Mouse (Mus musculus) liver, embryonic 11.5 days (tissue): ENCODE data around the gene Olfr644. TPM values are rescaled to one million over a fixed set of nuclear protein-coding genes. Genes with fewer than 3 reads are reported as not detected.

Source experiments
- ATAC-seq: fragments of 200-750 bp; cut with Nextera tagmentation; replicated peaks from 2 replicates; pipeline ENCODE4 v1.8.0; 2017; ENCODE audit warnings: moderate number of reproducible peaks, mild to moderate bottlenecking, moderate TSS enrichment, moderate library complexity; ENCODE audit not compliant: low FRiP score
- DNase-seq: peaks from one replicate; pipeline ENCODE4 v3.0.0-alpha.2; 2017; ENCODE audit warnings: low spot score
- H3K27ac ChIP-seq: fragments of 300-500 bp; sonication (generic); 2 replicates; pipeline ENCODE4 v1.5.1; 2014; ENCODE audit warnings: mild to moderate bottlenecking, low read depth, low read length, control low read depth
- H3K27me3 ChIP-seq: fragments of 300-500 bp; sonication (generic); replicated peaks from 2 replicates; pipeline ENCODE4 v1.6.1; 2014; ENCODE audit warnings: low read length, mixed read lengths; ENCODE audit not compliant: control insufficient read depth, insufficient read depth
- H3K36me3 ChIP-seq: fragments of 300-500 bp; sonication (generic); 2 replicates; pipeline ENCODE4 v1.6.1; 2014; ENCODE audit warnings: mild to moderate bottlenecking, low read length, moderate library complexity, mixed read lengths; ENCODE audit not compliant: control insufficient read depth, insufficient read depth
- H3K4me1 ChIP-seq: fragments of 300-500 bp; sonication (generic); replicated peaks from 2 replicates; pipeline ENCODE4 v1.6.1; 2014; ENCODE audit warnings: low read length, mixed read lengths; ENCODE audit not compliant: control insufficient read depth, insufficient read depth
- H3K4me2 ChIP-seq: fragments of 300-500 bp; sonication (generic); 2 replicates; pipeline ENCODE4 v1.6.1; 2014; ENCODE audit warnings: mild to moderate bottlenecking, control low read depth, moderate library complexity
- H3K4me3 ChIP-seq: fragments of 300-500 bp; sonication (generic); 2 replicates; pipeline ENCODE4 v1.5.1; 2014; ENCODE audit warnings: low read depth, low read length, control low read depth
- H3K9ac ChIP-seq: fragments of 300-500 bp; sonication (generic); 2 replicates; pipeline ENCODE4 v1.6.1; 2014; ENCODE audit warnings: low read depth, low read length, control low read depth
- H3K9me3 ChIP-seq: fragments of 300-500 bp; sonication (generic); 2 replicates; pipeline ENCODE4 v1.6.1; 2016; ENCODE audit warnings: low read length, inconsistent platforms, mixed read lengths; ENCODE audit not compliant: control insufficient read depth
- WGBS: fragments of 180-500 bp; shearing (Covaris S2); extraction: QIAGEN DNeasy Blood & Tissue Kit; methylation state at CpG from one replicate; pipeline ENCODE4 v1.1.7; 2014; 5-methylcytosine and 5-hydroxymethylcytosine counted together
- polyA plus RNA-seq: library from polyadenylated mRNA; unstranded; fragments of >200 nt; fragmentation: Nextera tagmentation; extraction: Ambion mirVana; gene quantifications from 2 replicates; pipeline ENCODE4 v1.2.1, GENCODE M21; 2014

Gene Olfr644
- polyA plus RNA-seq, 1 experiment from 2014 or later = not detected

DNA sequence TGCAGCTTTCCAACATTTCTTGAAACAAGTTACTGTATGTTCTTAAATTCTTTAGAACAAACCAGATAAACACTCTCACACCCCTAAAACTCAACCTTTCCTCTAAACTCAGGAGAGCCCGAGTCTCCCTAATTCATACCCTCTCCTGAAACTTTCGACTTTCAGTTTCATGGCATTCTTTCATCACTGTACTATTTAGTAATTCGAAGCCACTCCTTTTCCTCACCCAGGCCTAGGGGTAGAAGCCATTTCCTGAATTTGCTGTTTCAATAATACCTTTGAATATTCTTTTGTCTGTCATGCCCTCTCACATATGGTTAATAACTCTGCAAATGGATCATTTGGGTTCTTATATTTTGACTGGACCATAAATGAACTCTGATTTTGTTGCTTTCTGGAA lies 44.7 kb downstream of the Olfr644 start:
- Histone ChIP-seq H3K4me3 (no peak overlapping the region), H3K27me3 (no peaks in the 10 kb centered on the region), H3K9ac (no peak overlapping the region), H3K27ac (no peak overlapping the region), H3K36me3 (no peaks in the 10 kb centered on the region), H3K4me2 (no peak overlapping the region), H3K4me1 (no peaks in the 10 kb centered on the region), H3K9me3 (no peaks in the 10 kb centered on the region)
- no peak for ATAC-seq
- DNase-seq = no peak
- WGBS = 81% methylated on average over 3 of the region's 3 CpGs

DNA sequence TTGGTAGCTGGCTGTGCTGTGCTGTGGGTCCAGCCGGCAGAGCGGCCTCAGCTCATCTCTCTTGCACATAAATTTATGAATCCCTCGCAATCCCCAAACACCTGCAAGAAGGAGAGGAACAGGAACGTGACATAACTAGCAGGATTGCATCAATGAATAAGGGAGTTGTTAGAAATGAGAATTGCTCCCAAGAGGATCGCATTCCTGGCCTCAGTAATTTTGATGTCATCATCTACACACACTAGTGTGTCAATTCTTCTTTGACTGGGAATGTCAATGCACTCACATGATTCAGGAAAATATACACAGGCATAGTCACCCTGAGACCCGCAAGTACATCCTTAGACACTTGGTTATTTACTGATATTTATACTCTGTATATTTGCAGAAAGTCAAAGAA lies 46.2 kb downstream of the Olfr644 start, which contains the start of gene Olfr640:
Olfr640 (minus strand) TSS at position 101 of the 400 bp plus-strand sequence.
- no peak within 1 kb of the TSS for H3K9ac ChIP-seq
- H3K9me3 ChIP-seq = no peaks in the 10 kb centered on the region
- no peak within 1 kb of the TSS for H3K4me3 ChIP-seq
- no peaks in the 10 kb centered on the region for H3K36me3 ChIP-seq
- no peaks in the 10 kb centered on the region for H3K27me3 ChIP-seq
- ATAC-seq (no peak), DNase-seq (no peak)
- H3K27ac ChIP-seq = no peak within 1 kb of the TSS
- H3K4me1 ChIP-seq = no peaks in the 10 kb centered on the region
- H3K4me2 ChIP-seq = no peak within 1 kb of the TSS
- WGBS = 73% methylated on average over 6 of the region's 6 CpGs

DNA sequence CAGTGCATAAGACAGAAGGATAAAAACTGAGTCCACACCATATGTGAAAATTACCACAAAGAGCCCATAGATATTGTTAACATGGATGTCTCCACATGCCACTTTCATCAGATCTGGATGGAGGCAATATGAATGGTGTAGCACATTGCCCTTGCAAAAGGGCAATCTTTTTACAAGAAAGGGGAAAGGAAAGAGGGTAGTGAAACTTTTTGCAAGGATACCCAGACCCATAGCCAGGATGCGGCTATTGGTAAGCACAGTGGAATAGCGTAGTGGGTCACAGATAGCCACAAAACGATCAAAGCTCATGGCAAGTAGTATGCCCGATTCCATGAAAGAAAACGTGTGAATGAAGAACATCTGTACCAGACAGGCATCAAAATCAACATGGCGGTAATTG lies 50.0 kb downstream of the Olfr644 start:
- Histone ChIP-seq H3K27ac (no peak overlapping the region), H3K36me3 (no peaks in the 10 kb centered on the region), H3K27me3 (no peaks in the 10 kb centered on the region), H3K4me2 (no peak overlapping the region), H3K9me3 (no peaks in the 10 kb centered on the region), H3K9ac (no peak overlapping the region), H3K4me3 (no peak overlapping the region), H3K4me1 (no peaks in the 10 kb centered on the region)
- no peak for ATAC-seq
- 83% methylated on average over 6 of the region's 6 CpGs for WGBS
- DNase-seq = no peak

DNA sequence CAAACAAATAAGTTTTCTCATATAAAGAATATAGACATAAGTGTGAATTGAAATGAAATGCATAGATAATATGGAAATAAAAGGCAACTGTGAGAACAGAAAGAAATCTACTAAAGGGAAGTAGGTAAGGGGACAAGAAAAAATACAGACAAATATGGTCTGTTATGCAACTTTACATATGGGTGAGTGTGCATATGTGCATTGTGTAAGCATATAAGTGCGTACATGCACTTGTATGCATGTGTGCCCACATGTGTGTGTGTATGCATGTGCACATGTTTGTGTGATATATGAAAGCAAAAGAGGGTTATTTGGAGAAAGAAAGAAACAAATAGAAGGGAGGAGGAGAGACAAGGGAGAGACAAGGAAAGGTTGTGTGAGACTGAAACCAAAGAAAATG lies 52.7 kb downstream of the Olfr644 start:
- ATAC-seq (no peak), DNase-seq (no peak)
- H3K4me3 ChIP-seq = no peak overlapping the region
- H3K9ac ChIP-seq = no peak overlapping the region
- H3K27ac ChIP-seq = no peak overlapping the region
- H3K9me3 ChIP-seq = no peaks in the 10 kb centered on the region
- H3K36me3 ChIP-seq = no peaks in the 10 kb centered on the region
- no peak overlapping the region for H3K4me2 ChIP-seq
- H3K4me1 ChIP-seq = no peaks in the 10 kb centered on the region
- no peaks in the 10 kb centered on the region for H3K27me3 ChIP-seq
- WGBS = 74% methylated on average over 1 of the region's 1 CpGs

DNA sequence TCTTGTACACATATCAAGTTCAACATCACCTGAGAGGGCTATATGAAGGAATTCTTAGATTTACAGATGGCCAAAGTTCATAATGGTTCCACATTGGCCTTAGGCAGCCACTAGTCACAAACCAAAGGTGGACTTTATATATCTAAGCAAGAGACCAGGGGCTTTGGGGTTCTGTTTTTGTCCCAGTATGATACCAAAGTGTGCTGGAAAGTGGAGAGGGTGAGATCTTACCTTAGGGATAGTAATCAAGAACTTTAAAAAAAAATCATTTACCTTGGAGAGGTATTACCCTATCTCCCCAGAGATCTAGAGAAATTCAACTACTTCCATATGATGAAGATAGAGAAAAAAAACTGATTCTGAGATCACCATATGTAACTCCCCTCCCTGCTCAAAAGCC lies 54.5 kb downstream of the Olfr644 start, which contains the start of gene Olfr639:
Olfr639 (minus strand) TSS at position 101 of the 400 bp plus-strand sequence.
- Histone ChIP-seq H3K36me3 (no peaks in the 10 kb centered on the region), H3K27me3 (no peaks in the 10 kb centered on the region), H3K9ac (no peak within 1 kb of the TSS), H3K4me2 (no peak within 1 kb of the TSS), H3K27ac (no peak within 1 kb of the TSS), H3K9me3 (no peaks in the 10 kb centered on the region), H3K4me3 (no peak within 1 kb of the TSS), H3K4me1 (no peaks in the 10 kb centered on the region)
- ATAC-seq = no peak
- no peak for DNase-seq

Other genes starting within 250 kb of the Olfr644 start
- gene Hbb-bs, start 243.8 kb downstream of the Olfr644 start, polyA plus RNA-seq = 9,439 and 11,024 TPM in 2 replicates
- gene Hbb-bh2, start 231.3 kb downstream of the Olfr644 start, polyA plus RNA-seq = not detected in 2 replicates
- gene Hbb-bh1, start 228.7 kb downstream of the Olfr644 start, polyA plus RNA-seq = 4,066 and 4,428 TPM in 2 replicates
- 15,021 and 16,786 TPM in 2 replicates for gene Hbb-y, start 218.7 kb downstream of the Olfr644 start, polyA plus RNA-seq
- not detected in 2 replicates for gene Olfr66, start 185.6 kb downstream of the Olfr644 start, polyA plus RNA-seq
- not detected in 2 replicates for gene Olfr64, start 177.4 kb downstream of the Olfr644 start, polyA plus RNA-seq
- gene Olfr65, start 168.4 kb downstream of the Olfr644 start, polyA plus RNA-seq = not detected in 2 replicates
- not detected in 2 replicates for gene Olfr631, start 143.0 kb downstream of the Olfr644 start, polyA plus RNA-seq
- gene Olfr632, start 137.5 kb downstream of the Olfr644 start, polyA plus RNA-seq = 0.12 TPM in 1 of 2 replicates, not detected in the other
- not detected in 2 replicates for gene Olfr633, start 127.4 kb downstream of the Olfr644 start, polyA plus RNA-seq
- not detected in 2 replicates for gene Olfr635, start 100.7 kb downstream of the Olfr644 start, polyA plus RNA-seq
- gene Olfr638, start 73.1 kb downstream of the Olfr644 start, polyA plus RNA-seq = not detected in 2 replicates
- gene Olfr639, start 54.6 kb downstream of the Olfr644 start, polyA plus RNA-seq = not detected in 2 replicates
- not detected in 2 replicates for gene Olfr640, start 46.3 kb downstream of the Olfr644 start, polyA plus RNA-seq
- gene Olfr641, start 36.4 kb downstream of the Olfr644 start, polyA plus RNA-seq = not detected in 2 replicates
- not detected in 2 replicates for gene Olfr642, start 19.2 kb downstream of the Olfr644 start, polyA plus RNA-seq
- gene 4930516K23Rik, start 10.4 kb downstream of the Olfr644 start, polyA plus RNA-seq = not detected in 2 replicates
- not detected in 2 replicates for gene Olfr645, start 13.6 kb upstream of the Olfr644 start, polyA plus RNA-seq
- gene Olfr646, start 33.0 kb upstream of the Olfr644 start, polyA plus RNA-seq = not detected in 2 replicates
- gene Ubqln5, start 58.0 kb upstream of the Olfr644 start, polyA plus RNA-seq = not detected in 2 replicates
- gene Olfr643, start 65.5 kb upstream of the Olfr644 start, polyA plus RNA-seq = not detected in 2 replicates
- gene Ubqln3, start 71.4 kb upstream of the Olfr644 start, polyA plus RNA-seq = not detected in 2 replicates
- gene Ubqlnl, start 78.7 kb upstream of the Olfr644 start, polyA plus RNA-seq = not detected in 2 replicates
- gene Olfm5, start 93.0 kb upstream of the Olfr644 start, polyA plus RNA-seq = not detected in 2 replicates
- 0.08 and 0.19 TPM in 2 replicates for gene Olfr648, start 111.5 kb upstream of the Olfr644 start, polyA plus RNA-seq
- not detected in 2 replicates for gene Olfr649, start 124.1 kb upstream of the Olfr644 start, polyA plus RNA-seq
- 3.6 and 4.2 TPM in 2 replicates for gene Trim6, start 146.9 kb upstream of the Olfr644 start, polyA plus RNA-seq
- gene Trim34a, start 172.6 kb upstream of the Olfr644 start, polyA plus RNA-seq = 1.4 and 2.1 TPM in 2 replicates
- 0.47 and 0.52 TPM in 2 replicates for gene Trim5, start 216.2 kb upstream of the Olfr644 start, polyA plus RNA-seq
- 3.8 and 5.7 TPM in 2 replicates for gene Trim12a, start 243.6 kb upstream of the Olfr644 start, polyA plus RNA-seq